Mouse (Mus musculus) hindbrain, embryonic 10.5 days (tissue): ENCODE measurements at regions not wholly inside any gene's neighbourhood (a gene's known extent, or its start where the extent isn't known, plus 50 kb on each side); places are given as distances from the start of the nearest gene placed in this dataset.
"Not testable (repeated sequence)": the region's sequence is repeated elsewhere in the genome, so short reads cannot be mapped to it uniquely, and the experiment has no call there.

Source experiments
- DNase-seq: peaks from one replicate; pipeline ENCODE4 v3.0.0-alpha.2; 2017; ENCODE audit warnings: low spot score
- H3K27ac ChIP-seq: fragments of 300-500 bp; sonication (generic); 2 replicates; pipeline ENCODE4 v1.5.1; 2016; ENCODE audit warnings: mild to moderate bottlenecking, moderate library complexity
- H3K27me3 ChIP-seq: fragments of 300-500 bp; sonication (generic); 2 replicates; pipeline ENCODE4 v1.6.1; 2016; ENCODE audit warnings: mild to moderate bottlenecking; ENCODE audit not compliant: poor library complexity, insufficient read depth, severe bottlenecking
- H3K36me3 ChIP-seq: fragments of 300-500 bp; sonication (generic); 2 replicates; pipeline ENCODE4 v1.6.1; 2016; ENCODE audit warnings: mild to moderate bottlenecking, moderate library complexity
- H3K4me1 ChIP-seq: fragments of 300-500 bp; sonication (generic); replicated peaks from 2 replicates; pipeline ENCODE4 v1.6.1; 2016; ENCODE audit warnings: mild to moderate bottlenecking
- H3K4me3 ChIP-seq: fragments of 300-500 bp; sonication (generic); 2 replicates; pipeline ENCODE4 v1.5.1; 2016; ENCODE audit warnings: mild to moderate bottlenecking, moderate library complexity
- H3K9me3 ChIP-seq: fragments of 300-500 bp; sonication (generic); 2 replicates; pipeline ENCODE4 v1.6.1; 2016; ENCODE audit warnings: mild to moderate bottlenecking, moderate library complexity
- WGBS: fragments of 180-500 bp; shearing (Covaris S2); methylation state at CpG from one replicate; pipeline ENCODE4 v1.1.7; 2016; 5-methylcytosine and 5-hydroxymethylcytosine counted together

GRCm38 (mm10) chr13:107562463-107562862 lies 481.8 kb upstream of the Smim15 start:
- Histone ChIP-seq H3K27me3 (no peaks in the 10 kb centered on the region), H3K9me3 (no peaks in the 10 kb centered on the region), H3K4me1 (no peaks in the 10 kb centered on the region), H3K27ac (no peak overlapping the region), H3K4me3 (no peak overlapping the region), H3K36me3 (no peaks in the 10 kb centered on the region)
- WGBS = 93% methylated on average over 1 of the region's 1 CpGs
- no peak for DNase-seq

- no peak for DNase-seq
- Histone ChIP-seq H3K27me3 (no peaks in the 10 kb centered on the region), H3K4me1 (no peaks in the 10 kb centered on the region), H3K4me3 (no peak overlapping the region), H3K36me3 (no peaks in the 10 kb centered on the region), H3K27ac (no peak overlapping the region), H3K9me3 (no peaks in the 10 kb centered on the region)
- WGBS = 85% methylated on average over 2 of the region's 2 CpGs
Measured at GRCm38 (mm10) chr13:107561529-107561928, 482.7 kb upstream of the Smim15 start.

DNA sequence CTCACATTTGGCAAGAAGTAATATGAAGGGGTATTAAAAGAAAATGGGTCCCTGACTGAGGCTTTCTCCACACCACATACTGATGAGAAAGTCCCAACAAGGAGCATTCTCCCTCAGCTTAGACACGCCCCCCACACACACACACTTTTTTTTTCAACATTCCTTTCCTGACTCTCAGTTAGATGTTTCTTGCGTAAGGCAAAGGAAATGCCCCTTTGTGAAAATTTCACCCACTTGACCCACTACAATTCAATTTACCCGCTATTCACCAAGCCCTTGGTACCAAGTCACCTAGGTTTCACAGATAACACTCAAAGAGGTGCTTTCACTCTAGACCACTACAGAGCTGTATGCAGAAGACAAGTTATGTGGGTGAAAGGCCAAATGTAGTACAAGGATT lies 488.3 kb upstream of the Smim15 start:
- Histone ChIP-seq H3K36me3 (no peaks in the 10 kb centered on the region), H3K27ac (no peak overlapping the region), H3K9me3 (no peaks in the 10 kb centered on the region), H3K4me1 (no peaks in the 10 kb centered on the region), H3K27me3 (no peaks in the 10 kb centered on the region), H3K4me3 (no peak overlapping the region)
- no peak for DNase-seq
- WGBS = 72% methylated on average over 3 of the region's 3 CpGs

GRCm38 (mm10) chr13:107554091-107554490 lies 490.2 kb upstream of the Smim15 start:
- H3K27me3 ChIP-seq = no peaks in the 10 kb centered on the region
- no peaks in the 10 kb centered on the region for H3K36me3 ChIP-seq
- no peak overlapping the region for H3K27ac ChIP-seq
- no peak for DNase-seq
- H3K4me1 ChIP-seq = no peaks in the 10 kb centered on the region
- no peaks in the 10 kb centered on the region for H3K9me3 ChIP-seq
- 86% methylated on average over 3 of the region's 3 CpGs for WGBS
- no peak overlapping the region for H3K4me3 ChIP-seq

- H3K4me3 ChIP-seq = no peak overlapping the region
- no peak overlapping the region for H3K27ac ChIP-seq
- no peak for DNase-seq
- peaks cover 6% of the 10 kb centered on the region for H3K27me3 ChIP-seq
- H3K36me3 ChIP-seq = no peaks in the 10 kb centered on the region
- WGBS = 93% methylated on average over 4 of the region's 4 CpGs
- H3K9me3 ChIP-seq = no peaks in the 10 kb centered on the region
- H3K4me1 ChIP-seq = peaks cover 4% of the 10 kb centered on the region; the same call in 1 of the 2 replicates
Measured at GRCm38 (mm10) chr13:107552165-107552564, 492.1 kb upstream of the Smim15 start.

GRCm38 (mm10) chr13:107549995-107550394 lies 494.3 kb upstream of the Smim15 start:
- H3K4me3 ChIP-seq, H3K27me3 ChIP-seq, DNase-seq, H3K36me3 ChIP-seq, H3K9me3 ChIP-seq, H3K27ac ChIP-seq: not testable (repeated sequence)
- H3K4me1 ChIP-seq = peaks cover 24% of the 10 kb centered on the region
- WGBS = 95% methylated on average over 7 of the region's 7 CpGs

DNA sequence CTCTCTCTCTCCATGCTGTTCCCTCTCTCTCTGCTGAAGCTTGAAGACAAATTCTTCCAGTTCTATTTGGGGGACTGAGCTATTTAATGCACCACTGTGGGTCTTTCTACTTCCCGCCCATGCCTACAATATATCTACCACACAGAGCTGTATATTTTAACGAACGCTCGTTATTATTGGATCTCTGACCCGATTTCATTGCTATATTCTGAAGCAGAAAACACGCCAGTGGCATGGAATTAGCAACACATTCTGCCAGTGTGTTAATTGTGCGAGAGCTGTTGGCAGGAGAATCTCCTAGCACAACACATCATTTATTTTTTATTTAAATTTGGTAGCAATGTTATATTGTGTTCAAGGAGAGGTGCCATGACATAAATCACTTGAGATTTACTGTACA lies 497.2 kb upstream of the Smim15 start:
- Histone ChIP-seq H3K27ac (peak overlapping the region; percentile 62; the same call in 1 of the 2 replicates), H3K9me3 (0 out of 2 replicates have a peak, but pooled peaks cover 2% of the 10 kb centered on the region), H3K4me3 (no peak overlapping the region), H3K27me3 (peaks cover 11% of the 10 kb centered on the region), H3K4me1 (peaks cover 31% of the 10 kb centered on the region), H3K36me3 (no peaks in the 10 kb centered on the region)
- WGBS = 90% methylated on average over 7 of the region's 7 CpGs
- DNase-seq = no peak

GRCm38 (mm10) chr13:107546181-107546900 lies 497.9 kb upstream of the Smim15 start:
- H3K27ac ChIP-seq = peak overlapping the region; percentile 78
- WGBS = 51% methylated on average over 10 of the region's 10 CpGs
- H3K9me3 ChIP-seq = 0 out of 2 replicates have a peak, but pooled peaks cover 2% of the 10 kb centered on the region
- H3K27me3 ChIP-seq = peaks cover 11% of the 10 kb centered on the region
- DNase-seq = no peak
- peak overlapping the region; percentile 3; the same call in 1 of the 2 replicates for H3K4me3 ChIP-seq
- no peaks in the 10 kb centered on the region for H3K36me3 ChIP-seq
- H3K4me1 ChIP-seq = peaks cover 39% of the 10 kb centered on the region

- H3K4me3 ChIP-seq = 0 out of 2 replicates have a peak overlapping the region, but pooled peaks have one; percentile 0
- no peaks in the 10 kb centered on the region for H3K36me3 ChIP-seq
- peak overlapping the region; percentile 86 for H3K27ac ChIP-seq
- DNase-seq = peak; percentile 61
- 0 out of 2 replicates have a peak, but pooled peaks cover 2% of the 10 kb centered on the region for H3K9me3 ChIP-seq
- 25% methylated on average over 2 of the region's 2 CpGs for WGBS
- H3K4me1 ChIP-seq = peaks cover 46% of the 10 kb centered on the region
- H3K27me3 ChIP-seq = peaks cover 5% of the 10 kb centered on the region; the same call in 1 of the 2 replicates
Measured at GRCm38 (mm10) chr13:107541635-107541955, 502.7 kb upstream of the Smim15 start.

GRCm38 (mm10) chr13:107540784-107541634 lies 503.2 kb upstream of the Smim15 start:
- peak; percentile 33 for DNase-seq
- 0 out of 2 replicates have a peak overlapping the region, but pooled peaks have one; percentile 0 for H3K4me3 ChIP-seq

DNA sequence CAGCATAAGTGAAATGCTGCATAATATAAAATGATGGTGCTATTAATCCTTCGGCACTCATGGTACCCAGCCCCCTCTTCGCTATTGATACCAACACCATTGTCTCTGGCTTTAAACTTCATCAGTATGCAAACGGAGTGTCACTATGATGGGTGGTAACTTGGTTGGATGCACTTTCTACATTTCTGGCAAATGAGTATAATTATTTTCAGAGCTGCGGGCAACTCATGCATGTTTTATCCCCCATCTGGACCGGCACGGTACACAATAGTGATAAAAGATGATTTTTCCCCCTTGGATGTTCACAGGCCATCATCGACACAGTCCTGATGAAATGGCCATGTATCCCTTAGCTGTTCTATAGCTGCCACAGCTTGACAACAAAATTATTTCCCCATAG lies 503.9 kb upstream of the Smim15 start:
- Histone ChIP-seq H3K4me1 (peaks cover 33% of the 10 kb centered on the region), H3K36me3 (no peaks in the 10 kb centered on the region), H3K27me3 (peaks cover 5% of the 10 kb centered on the region; the same call in 1 of the 2 replicates), H3K9me3 (0 out of 2 replicates have a peak, but pooled peaks cover 2% of the 10 kb centered on the region), H3K27ac (peak overlapping the region; percentile 86), H3K4me3 (no peak overlapping the region)
- WGBS = 76% methylated on average over 7 of the region's 7 CpGs
- DNase-seq = no peak

More at GRCm38 (mm10) chr13:107540784-107541634, 503.2 kb upstream of the Smim15 start:
- Histone ChIP-seq H3K27ac (peak overlapping the region; percentile 86), H3K36me3 (no peaks in the 10 kb centered on the region), H3K9me3 (0 out of 2 replicates have a peak, but pooled peaks cover 2% of the 10 kb centered on the region), H3K4me1 (peaks cover 40% of the 10 kb centered on the region), H3K27me3 (peaks cover 5% of the 10 kb centered on the region; the same call in 1 of the 2 replicates)
- WGBS = 61% methylated on average over 16 of the region's 16 CpGs

GRCm38 (mm10) chr13:107539867-107540266 lies 504.4 kb upstream of the Smim15 start:
- H3K36me3 ChIP-seq = no peaks in the 10 kb centered on the region
- H3K4me3 ChIP-seq = no peak overlapping the region
- DNase-seq = no peak
- 93% methylated on average over 4 of the region's 4 CpGs for WGBS
- peaks cover 5% of the 10 kb centered on the region; the same call in 1 of the 2 replicates for H3K27me3 ChIP-seq
- H3K27ac ChIP-seq = peak overlapping the region; percentile 86
- H3K4me1 ChIP-seq = peaks cover 30% of the 10 kb centered on the region
- 0 out of 2 replicates have a peak, but pooled peaks cover 2% of the 10 kb centered on the region for H3K9me3 ChIP-seq

- no peak overlapping the region for H3K4me3 ChIP-seq
- H3K27me3 ChIP-seq = peaks cover 2% of the 10 kb centered on the region; the same call in 1 of the 2 replicates
- 78% methylated on average over 4 of the region's 4 CpGs for WGBS
Measured at GRCm38 (mm10) chr13:107539326-107539725, 504.9 kb upstream of the Smim15 start.

More at GRCm38 (mm10) chr13:107539326-107539725, 504.9 kb upstream of the Smim15 start:
- Histone ChIP-seq H3K4me1 (peaks cover 30% of the 10 kb centered on the region), H3K36me3 (no peaks in the 10 kb centered on the region), H3K27ac (no peak overlapping the region), H3K9me3 (no peaks in the 10 kb centered on the region)
- DNase-seq = no peak
